Mouse (Mus musculus) T-helper 1 cell (primary cell): ENCODE results near the gene Rnf222.

Experiments used
- in situ Hi-C: fragments of 300-600 bp; cut with MboI, MseI; formaldehyde crosslinking; loops from one replicate; pipeline ENCODE4 v1.15.1; 2025; ENCODE audit warnings: high pct_unique_total_duplicates

Gene Rnf222

GRCm38 (mm10) chr11:68888253-68888652 is at the start of gene Rnf222:
Rnf222 (plus strand) TSS chr11:68888553.
- in situ Hi-C loops: no loop called here

GRCm38 (mm10) chr11:68839606-68840005 is 48.7 kb upstream of the Rnf222 start:
- in situ Hi-C loops: no loop called here

DNA sequence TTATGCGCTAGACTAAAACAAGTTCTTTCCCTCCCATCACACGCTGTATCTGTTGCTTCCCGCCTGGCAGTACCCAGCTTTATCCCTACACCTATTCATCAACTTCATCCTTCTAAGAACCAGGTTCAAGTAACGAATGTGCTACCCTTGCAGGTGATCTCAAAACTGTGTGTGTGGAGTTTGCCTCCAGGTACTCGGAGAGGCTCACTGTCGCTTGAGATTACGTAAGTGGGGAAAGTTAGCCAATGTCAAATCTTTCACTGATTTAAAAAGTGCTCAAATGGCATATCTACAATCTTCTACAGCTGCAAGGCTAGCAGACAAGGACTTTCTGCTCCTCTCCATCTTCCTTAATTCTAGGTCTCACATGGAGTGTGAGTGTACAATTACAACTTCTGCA is 37.5 kb upstream of the Rnf222 start:
- in situ Hi-C loops: no loop called here

DNA sequence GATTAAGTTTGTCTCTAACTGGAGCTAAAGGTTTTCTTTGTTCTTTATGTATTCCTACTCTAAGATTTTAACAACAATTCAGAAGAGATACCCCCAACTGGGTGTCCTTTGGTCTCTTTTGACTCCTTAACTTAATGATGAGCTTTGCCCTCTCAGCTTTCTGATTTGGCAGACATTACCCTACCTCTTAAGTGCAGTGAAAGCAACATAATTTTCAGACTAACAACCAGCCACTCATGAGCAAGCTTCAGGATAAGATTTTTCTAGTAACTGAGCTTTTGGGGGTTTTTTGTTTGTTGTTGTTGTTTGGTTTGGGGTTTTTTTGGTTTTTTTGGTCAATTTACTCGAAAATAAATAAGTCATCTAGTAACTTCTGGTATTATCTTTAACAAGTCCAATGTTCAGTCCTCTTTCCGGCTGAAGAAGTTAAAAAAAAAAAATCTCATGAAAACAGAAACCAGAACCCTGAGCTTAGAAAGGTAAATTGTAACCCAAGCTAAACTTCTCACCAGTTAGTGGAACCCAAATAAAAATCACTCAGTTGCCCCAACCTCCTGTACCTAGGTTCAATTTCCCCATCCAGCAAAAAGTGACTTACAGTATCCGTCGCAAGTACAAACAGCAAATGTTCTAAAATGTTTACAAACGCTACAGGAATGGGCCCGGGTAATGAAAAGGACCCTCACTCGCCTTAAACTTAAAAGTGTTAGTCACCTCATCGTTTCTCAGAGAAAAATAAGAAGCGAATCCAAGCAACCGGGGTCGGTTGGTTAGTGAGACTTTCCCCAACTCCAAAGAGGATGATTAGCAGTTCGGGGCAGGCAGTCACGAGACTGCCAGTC is 36.5 kb upstream of the Rnf222 start:
- in situ Hi-C loops: no loop called here

- in situ Hi-C loops: no loop called here
Measured at GRCm38 (mm10) chr11:68852486-68852901, 35.9 kb upstream of the Rnf222 start.

DNA sequence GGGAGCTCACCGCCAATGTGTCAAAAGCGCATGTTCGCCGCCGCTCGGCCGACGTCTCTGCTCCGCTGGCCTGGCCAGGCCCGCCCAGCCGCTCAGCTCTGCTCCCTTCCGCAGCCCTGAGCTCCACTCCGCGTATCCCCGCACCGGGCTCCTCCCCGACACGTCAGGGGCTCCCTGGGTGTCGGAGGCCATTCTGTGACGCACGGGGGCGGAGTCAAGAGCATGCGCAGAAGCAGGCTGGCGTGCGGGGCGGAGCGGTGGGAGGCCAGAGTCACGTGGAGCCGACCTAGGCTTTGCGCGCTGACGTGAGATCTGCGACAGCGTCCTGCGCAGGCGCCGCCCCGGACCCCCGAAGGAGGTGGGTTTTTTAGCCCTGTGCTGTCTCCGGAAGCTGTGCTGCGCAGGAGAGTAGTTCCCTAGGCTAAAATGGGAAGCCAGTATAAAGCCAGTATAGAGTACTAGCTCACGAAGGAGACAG is 35.4 kb upstream of the Rnf222 start:
- in situ Hi-C loops: no loop called here

DNA sequence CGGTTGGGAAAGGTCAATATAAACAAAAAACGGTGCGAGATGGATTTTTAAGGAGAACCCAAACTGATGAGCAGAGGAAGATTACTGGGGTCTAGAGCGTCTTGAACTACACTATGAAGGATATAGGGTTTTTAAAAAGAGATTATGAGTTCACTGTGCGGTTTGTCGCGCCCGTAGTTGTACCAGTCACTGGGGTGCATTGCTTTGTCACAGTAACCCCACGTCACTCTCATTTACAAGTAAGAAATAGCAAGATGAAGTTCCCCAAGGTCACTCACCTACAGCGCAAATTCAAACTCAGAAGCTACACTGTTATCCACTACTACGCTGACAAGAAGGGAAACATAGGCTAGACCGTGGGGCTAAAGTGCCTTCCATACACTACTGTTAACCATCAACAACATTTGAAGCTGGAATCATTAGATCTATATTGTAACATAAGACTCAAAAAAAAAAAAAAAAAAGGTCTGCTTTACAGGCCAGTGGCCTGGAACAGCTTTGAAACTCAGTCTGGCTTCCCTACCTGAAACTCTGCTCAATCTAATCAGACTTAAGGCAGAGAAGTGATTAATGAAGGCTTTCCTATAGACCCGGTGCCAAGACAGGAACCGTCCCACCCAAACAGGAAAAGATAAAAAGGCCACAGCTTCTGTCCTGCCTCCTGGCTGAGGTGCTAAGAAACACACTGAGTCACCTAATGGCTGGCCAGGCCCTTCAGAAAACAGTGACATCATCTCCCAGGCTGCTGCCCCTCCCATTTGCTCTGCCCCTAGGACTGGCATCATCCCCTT is 34.5 kb upstream of the Rnf222 start:
- in situ Hi-C loops: no loop called here

DNA sequence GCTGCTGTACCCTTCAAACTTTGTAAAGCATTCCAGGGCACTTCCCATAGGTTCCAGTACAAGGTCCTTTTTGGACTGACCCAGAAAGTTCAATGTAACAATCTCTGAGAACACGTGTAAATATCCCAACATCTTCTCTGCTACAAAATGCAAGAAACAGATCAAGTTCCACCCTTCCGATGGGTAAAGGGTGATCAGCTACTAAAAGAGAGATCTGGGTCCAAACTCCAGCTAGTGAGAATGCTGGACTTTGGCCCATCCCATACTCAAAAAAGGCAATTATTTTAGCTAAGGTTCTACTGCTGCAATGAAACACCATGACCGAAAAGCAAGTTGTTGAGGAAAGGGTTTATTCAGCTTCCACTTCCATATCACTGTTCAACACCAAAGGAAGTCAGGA is 33.7 kb upstream of the Rnf222 start:
- in situ Hi-C loops: no loop called here

DNA sequence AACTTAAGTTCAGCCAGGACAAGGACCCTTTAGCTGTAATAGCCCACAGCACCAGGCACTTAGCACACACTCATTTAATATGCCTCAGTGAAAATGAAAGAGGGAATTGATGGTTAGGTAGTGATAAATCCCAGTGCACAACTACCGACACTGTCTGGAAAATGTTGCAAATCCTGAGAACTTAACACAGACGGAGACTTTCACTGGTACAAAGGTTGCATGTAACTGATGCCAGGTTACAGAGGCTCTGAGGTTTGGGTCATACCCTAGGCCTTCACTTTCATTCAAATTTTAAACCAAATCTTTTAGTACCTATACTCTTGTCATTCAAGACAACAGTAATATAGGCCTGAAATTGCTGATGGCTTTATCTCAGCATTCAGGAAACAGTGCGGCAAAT is 31.0 kb upstream of the Rnf222 start:
- in situ Hi-C loops: no loop called here

GRCm38 (mm10) chr11:68859943-68860593 is 28.3 kb upstream of the Rnf222 start:
- in situ Hi-C loops: no loop called here

- in situ Hi-C loops: no loop called here
Measured at GRCm38 (mm10) chr11:68862260-68862659, 26.1 kb upstream of the Rnf222 start.

GRCm38 (mm10) chr11:68863631-68864091 is 24.7 kb upstream of the Rnf222 start:
- in situ Hi-C loops: no loop called here

DNA sequence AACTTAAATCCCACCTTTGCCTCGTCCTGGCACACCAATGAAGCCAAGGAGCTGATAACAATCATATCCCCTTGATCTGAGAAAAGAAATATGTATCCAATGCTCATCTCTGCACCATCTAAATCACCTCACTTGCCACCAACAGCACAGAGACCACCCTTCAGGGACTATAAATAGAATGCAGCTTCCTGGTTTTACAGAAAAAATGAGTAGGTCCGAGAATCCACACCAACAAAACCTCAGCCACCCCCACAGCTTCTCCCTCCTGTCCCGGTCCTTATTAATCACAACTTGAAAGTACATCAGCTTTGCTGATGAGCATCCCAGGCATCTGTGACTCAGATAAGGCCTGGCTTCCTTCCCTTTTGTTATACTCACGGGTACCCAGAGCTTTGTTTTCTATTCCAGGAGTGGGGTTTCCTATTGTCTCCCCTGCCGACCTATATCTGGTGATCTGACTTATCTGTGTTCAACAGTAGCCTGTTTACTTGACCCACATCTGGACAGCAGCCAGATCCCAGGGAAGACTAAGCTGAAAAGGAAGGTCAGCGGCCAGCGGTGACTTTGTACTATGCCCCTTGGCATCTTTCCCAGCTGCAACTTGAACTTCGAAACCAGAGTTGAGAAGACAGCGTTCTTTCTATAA is 23.7 kb upstream of the Rnf222 start:
- in situ Hi-C loops: no loop called here

DNA sequence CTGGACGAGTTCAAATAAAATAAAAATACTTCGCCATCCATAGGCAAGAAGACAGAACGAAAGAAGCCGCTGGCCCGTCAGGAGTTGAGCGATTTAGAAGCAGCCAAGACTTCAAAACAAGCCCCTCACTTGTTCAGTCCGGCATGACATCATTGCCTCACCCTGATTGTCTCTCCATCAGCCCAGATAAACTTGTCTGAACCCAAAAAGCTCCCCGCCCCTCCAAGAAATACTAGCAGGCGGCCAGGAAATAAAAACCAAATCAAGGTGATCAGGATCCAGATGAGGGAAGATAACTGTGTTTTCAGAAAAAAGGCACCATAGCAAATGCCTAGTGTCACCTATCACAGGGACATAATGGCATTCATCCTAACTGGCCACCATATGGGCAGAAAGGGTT is 17.1 kb upstream of the Rnf222 start:
- in situ Hi-C loops: loop anchor here (10.0 kb wide), 1 partner anchor 286 kb away; the partner anchor contains the start of gene Ccdc42

DNA sequence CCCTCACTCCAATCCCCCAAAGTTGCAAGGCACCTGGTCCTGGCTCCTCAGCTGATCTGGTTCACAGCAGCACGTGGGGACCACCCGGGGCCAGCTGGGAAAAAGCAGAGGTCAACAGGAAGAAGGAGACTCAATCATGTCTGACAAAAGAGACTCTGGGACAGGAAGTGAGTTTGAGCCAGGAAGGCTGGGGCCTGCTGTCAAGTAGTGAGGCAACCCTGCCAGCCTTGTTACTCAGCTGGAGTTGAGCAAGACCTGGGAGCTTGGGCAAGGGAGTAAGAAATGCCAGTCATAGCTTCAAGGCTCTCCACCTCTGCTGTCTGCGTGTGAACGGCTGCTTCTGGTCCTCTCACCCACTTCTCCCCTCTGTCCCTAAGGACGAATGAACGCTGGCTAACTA is 16.6 kb upstream of the Rnf222 start, which contains the start of gene Ndel1:
Gene Ndel1 (minus strand): TSS at position 111 of the 400 bp plus-strand sequence.
- in situ Hi-C loops: loop anchor here (10.0 kb wide), 1 partner anchor 287 kb away; the partner anchor contains the start of gene Ccdc42

GRCm38 (mm10) chr11:68874841-68875240 is 13.5 kb upstream of the Rnf222 start:
- in situ Hi-C loops: loop anchor here (10.0 kb wide), 1 partner anchor 290 kb away; the partner anchor contains the start of gene Ccdc42

DNA sequence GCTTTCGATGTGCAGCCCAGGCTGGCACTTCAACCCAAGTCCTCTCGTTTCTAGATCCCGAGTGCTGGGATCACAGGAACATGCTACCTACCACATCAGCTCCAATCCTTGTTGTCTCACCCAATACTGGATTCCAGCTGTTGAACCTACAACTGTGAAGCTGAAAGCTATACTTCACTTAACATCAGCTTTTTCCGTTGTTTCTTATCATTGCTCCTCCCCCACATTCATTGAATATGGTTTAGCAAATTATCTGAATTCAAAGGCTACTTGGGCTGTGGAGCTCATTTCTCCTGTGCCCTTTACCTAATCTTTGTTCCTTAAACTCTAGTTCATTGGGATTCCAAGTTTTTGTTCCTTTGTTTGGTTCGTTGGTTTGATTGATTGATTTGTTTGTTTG is 9.5 kb upstream of the Rnf222 start:
- in situ Hi-C loops: loop anchor here (10.0 kb wide), 1 partner anchor 294 kb away; the partner anchor contains the start of gene Ccdc42

- in situ Hi-C loops: no loop called here
Measured at GRCm38 (mm10) chr11:68882107-68882506, 6.2 kb upstream of the Rnf222 start.

- in situ Hi-C loops: no loop called here
Measured at GRCm38 (mm10) chr11:68883843-68884242, 4.5 kb upstream of the Rnf222 start.

DNA sequence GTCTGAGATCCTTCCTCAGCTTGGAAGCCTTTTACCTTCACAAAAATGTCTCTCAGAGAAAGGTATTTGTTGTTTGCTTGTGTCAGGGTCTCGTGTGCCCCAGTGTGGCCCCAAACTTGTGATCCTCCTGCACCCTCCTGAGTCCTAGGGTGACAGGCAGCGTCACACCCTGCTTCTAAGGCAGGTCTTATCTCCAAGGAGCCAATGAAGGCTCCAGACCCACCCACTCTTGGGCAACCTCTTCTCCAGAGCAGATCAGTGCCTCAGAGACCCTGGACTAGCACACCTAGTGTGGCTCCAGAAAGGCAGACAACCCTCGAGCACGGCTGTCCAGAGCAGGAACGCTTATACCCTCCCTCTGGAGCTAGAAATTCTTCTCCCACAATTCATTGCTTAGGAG is 4.0 kb upstream of the Rnf222 start:
- in situ Hi-C loops: no loop called here

DNA sequence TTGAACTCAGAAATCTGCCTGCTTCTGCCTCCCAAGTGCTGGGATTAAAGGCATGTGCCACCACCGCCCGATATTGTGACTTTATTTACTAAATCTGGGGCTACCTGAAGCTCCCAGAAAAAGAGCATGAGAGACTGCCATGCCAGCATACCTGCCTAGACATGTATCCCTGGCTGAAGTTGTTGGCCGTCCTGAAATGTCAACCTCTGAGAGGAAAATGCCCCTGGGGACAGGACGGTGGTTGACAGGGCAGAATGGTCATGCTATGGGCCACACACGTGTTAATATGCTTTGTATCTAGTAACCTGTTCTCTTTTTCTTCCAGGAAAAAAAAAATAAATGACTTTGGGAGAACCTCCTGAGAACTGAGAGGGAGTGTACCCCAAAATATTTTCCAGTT is 2.3 kb upstream of the Rnf222 start:
- in situ Hi-C loops: no loop called here
